Mouse (Mus musculus): ENCODE measurements around the gene 2010003K11Rik. TPM values are rescaled to one million over a fixed set of nuclear protein-coding genes. Genes with fewer than 3 reads are reported as not detected.
A peak's percentile ranks its signal among the peaks of the same experiment; 100 is the strongest.

The 2010003K11Rik gene
- polyA plus RNA-seq, 1 experiment from 2014 or later, result not detected

- ATAC-seq (replicated peaks; ENCODE audit: insufficient number of reproducible peaks, insufficient read depth, low FRiP score, low read depth), result no peak
- Histone ChIP-seq H3K4me1 (replicated peaks) (peaks cover 5% of the 10 kb centered on the region), H3K27me3 (no peaks in the 10 kb centered on the region), H3K4me3 (no peak overlapping the region), H3K27ac (no peak overlapping the region), H3K9ac (no peak overlapping the region), H3K9me3 (replicated peaks) (no peaks in the 10 kb centered on the region), H3K36me3 (no peaks in the 10 kb centered on the region), H3K4me2 (no peak overlapping the region)
- WGBS, result 88% methylated on average over 3 of the region's 3 CpGs
Observed at GRCm38 (mm10) chr19:4496535-4497262, 1.7 kb downstream of the 2010003K11Rik start.

DNA sequence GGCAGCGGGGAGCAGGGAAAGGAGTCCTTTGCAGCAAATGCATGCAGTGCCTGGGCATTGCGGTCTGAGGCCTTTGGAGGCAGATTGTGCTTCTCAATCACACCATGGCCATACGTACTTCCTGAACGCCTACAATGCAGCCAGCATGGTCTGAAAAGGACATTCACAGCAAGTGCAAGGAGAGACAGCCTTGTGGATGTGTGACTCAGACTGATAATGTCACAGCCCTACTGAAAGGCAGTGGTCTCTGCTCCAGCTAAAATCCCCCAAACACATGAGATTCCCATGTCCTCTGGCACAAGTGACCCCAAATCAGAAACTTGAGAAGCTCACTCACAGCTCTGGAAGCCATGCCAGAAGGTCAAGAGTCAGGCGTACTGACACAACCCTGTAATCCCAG is 2.6 kb downstream of the 2010003K11Rik start:
- no peak for ATAC-seq (replicated peaks; ENCODE audit: insufficient number of reproducible peaks, insufficient read depth, low FRiP score, low read depth)
- Histone ChIP-seq H3K4me3 (no peak overlapping the region), H3K4me2 (no peak overlapping the region), H3K27me3 (no peaks in the 10 kb centered on the region), H3K9ac (no peak overlapping the region), H3K4me1 (replicated peaks) (peaks cover 5% of the 10 kb centered on the region), H3K36me3 (no peaks in the 10 kb centered on the region), H3K27ac (no peak overlapping the region), H3K9me3 (replicated peaks) (no peaks in the 10 kb centered on the region)
- WGBS, result 81% methylated on average over 5 of the region's 5 CpGs

DNA sequence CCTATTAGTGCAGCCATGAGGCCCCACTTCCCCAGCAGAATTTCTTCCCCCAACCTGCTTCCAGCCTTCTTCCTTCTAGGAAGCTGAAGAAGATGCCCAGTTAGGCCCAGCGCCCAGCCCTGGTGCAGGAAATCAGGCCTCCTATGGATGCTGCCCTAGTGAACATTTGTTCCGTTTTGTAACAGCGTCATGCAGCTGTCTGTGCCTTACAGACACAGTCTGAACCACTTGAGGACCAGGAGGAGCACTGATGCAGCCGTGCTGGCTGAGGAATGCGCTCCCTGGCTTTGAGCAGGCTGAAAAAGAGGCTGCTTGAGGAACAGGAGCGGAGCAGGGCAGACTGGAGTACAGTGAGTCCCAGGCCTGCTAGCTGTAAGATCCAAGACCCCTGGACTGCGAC is 3.7 kb downstream of the 2010003K11Rik start:
- ATAC-seq (replicated peaks; ENCODE audit: insufficient number of reproducible peaks, insufficient read depth, low FRiP score, low read depth), result no peak
- H3K9me3 ChIP-seq (replicated peaks), result no peaks in the 10 kb centered on the region
- 61% methylated on average over 7 of the region's 7 CpGs for WGBS
- no peak overlapping the region for H3K27ac ChIP-seq
- no peak overlapping the region for H3K9ac ChIP-seq
- H3K36me3 ChIP-seq, result no peaks in the 10 kb centered on the region
- peaks cover 5% of the 10 kb centered on the region for H3K4me1 ChIP-seq (replicated peaks)
- H3K27me3 ChIP-seq, result no peaks in the 10 kb centered on the region
- no peak overlapping the region for H3K4me2 ChIP-seq
- no peak overlapping the region for H3K4me3 ChIP-seq

GRCm38 (mm10) chr19:4492526-4493296 is 5.7 kb downstream of the 2010003K11Rik start:
- Histone ChIP-seq H3K27ac (no peak overlapping the region), H3K9me3 (replicated peaks) (no peaks in the 10 kb centered on the region), H3K4me2 (no peak overlapping the region), H3K27me3 (no peaks in the 10 kb centered on the region), H3K36me3 (no peaks in the 10 kb centered on the region), H3K4me1 (replicated peaks) (peaks cover 12% of the 10 kb centered on the region), H3K9ac (no peak overlapping the region), H3K4me3 (no peak overlapping the region)
- no peak for ATAC-seq (replicated peaks; ENCODE audit: insufficient number of reproducible peaks, insufficient read depth, low FRiP score, low read depth)
- 60% methylated on average over 9 of the region's 9 CpGs for WGBS

GRCm38 (mm10) chr19:4491080-4491695 is 7.2 kb downstream of the 2010003K11Rik start:
- Histone ChIP-seq H3K4me1 (replicated peaks) (peaks cover 12% of the 10 kb centered on the region), H3K4me3 (no peak overlapping the region), H3K36me3 (no peaks in the 10 kb centered on the region), H3K9me3 (replicated peaks) (no peaks in the 10 kb centered on the region), H3K9ac (no peak overlapping the region), H3K27ac (no peak overlapping the region), H3K4me2 (no peak overlapping the region), H3K27me3 (no peaks in the 10 kb centered on the region)
- no peak for ATAC-seq (replicated peaks; ENCODE audit: insufficient number of reproducible peaks, insufficient read depth, low FRiP score, low read depth)
- whole genome bisulfite sequencing, result 62% methylated on average over 10 of the region's 10 CpGs

DNA sequence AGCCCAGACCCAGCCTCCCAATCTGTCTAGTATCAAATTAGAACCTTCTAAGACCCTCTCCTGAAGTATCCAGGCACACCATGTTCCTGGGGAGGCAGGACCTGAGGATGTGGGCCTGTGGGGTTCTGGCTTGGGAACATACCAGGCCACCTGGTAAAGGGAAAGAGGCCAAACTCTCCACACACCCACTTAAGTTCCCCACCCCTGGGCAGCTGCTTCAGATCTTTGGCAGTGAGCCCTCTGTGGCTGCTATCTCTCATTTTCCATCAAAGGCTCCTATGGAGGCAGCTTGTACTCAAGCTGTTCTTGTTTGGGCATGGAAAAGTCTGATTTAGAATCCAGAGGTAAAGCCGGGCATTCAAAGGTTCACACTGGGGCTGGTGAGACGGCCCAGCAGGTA is 10.5 kb downstream of the 2010003K11Rik start:
- Histone ChIP-seq H3K27ac (no peak overlapping the region), H3K9me3 (replicated peaks) (no peaks in the 10 kb centered on the region), H3K4me1 (replicated peaks) (peaks cover 12% of the 10 kb centered on the region), H3K27me3 (no peaks in the 10 kb centered on the region), H3K9ac (peak overlapping the region; percentile 19; the same call in 1 of the 2 replicates), H3K4me2 (no peak overlapping the region), H3K36me3 (no peaks in the 10 kb centered on the region), H3K4me3 (no peak overlapping the region)
- ATAC-seq (replicated peaks; ENCODE audit: insufficient number of reproducible peaks, insufficient read depth, low FRiP score, low read depth), result no peak; the same call in 1 of the 2 replicates
- WGBS, result 40% methylated on average over 2 of the region's 2 CpGs

DNA sequence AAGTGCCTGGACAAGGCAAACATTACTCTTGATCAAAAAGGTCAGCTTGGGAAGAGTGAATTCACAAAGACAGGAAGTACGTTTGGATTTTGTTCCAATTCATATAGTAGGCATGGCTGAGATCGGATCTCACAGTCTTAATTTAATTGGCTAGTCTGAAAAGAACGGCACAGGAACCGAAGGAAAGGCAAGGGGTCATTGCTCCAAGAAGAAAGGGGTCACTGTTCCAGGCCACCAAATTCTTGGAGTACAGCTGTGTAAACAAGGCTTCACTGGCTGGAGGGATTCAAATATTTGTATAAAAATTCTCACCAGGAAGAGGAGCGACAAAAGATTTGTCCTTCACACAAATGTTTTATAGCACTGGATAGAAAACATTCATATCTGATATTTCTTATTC is 13.4 kb downstream of the 2010003K11Rik start:
- H3K36me3 ChIP-seq, result no peaks in the 10 kb centered on the region
- peaks cover 12% of the 10 kb centered on the region for H3K4me1 ChIP-seq (replicated peaks)
- H3K4me3 ChIP-seq, result no peak overlapping the region
- no peak overlapping the region for H3K27ac ChIP-seq
- H3K9ac ChIP-seq, result no peak overlapping the region
- no peak overlapping the region for H3K4me2 ChIP-seq
- no peak for ATAC-seq (replicated peaks; ENCODE audit: insufficient number of reproducible peaks, insufficient read depth, low FRiP score, low read depth)
- H3K9me3 ChIP-seq (replicated peaks), result no peaks in the 10 kb centered on the region
- WGBS, result 48% methylated on average over 5 of the region's 5 CpGs
- no peaks in the 10 kb centered on the region for H3K27me3 ChIP-seq

DNA sequence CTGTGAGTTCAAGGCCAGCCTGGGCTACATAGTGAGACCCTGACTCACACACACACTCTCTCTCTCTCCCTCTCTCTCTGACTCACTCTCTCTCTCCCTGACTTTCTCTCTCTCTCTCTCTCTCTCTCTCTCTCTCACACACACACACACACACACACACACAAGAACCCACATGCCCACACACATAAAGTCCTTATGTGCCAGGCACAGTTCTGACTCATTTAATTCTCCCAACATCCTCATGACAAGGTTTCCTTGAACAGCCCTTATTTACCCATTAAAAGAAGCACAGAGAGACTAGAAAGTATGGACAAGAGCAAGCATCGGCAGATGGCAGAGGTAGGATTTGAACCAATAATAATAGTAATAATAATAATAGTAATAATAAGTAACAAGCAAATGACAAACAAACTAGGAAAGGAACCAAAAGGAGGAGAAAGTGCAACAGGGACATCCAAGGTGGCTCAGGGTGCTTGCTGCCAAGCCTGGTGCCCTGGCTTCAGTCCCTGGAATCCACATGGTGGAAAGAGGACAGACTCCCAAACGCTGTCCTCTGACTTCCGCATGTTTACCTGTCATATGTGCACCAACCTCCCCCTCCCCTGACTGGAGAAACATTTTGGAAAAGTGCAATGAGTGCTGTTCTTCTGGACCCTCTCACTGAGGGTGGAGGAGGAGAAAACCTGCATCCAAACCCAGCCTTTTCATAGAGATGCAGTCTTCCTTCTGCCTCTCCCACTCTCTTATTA is 16.1 kb downstream of the 2010003K11Rik start:
- H3K4me2 ChIP-seq, result no peak overlapping the region
- H3K27ac ChIP-seq, result no peak overlapping the region
- no peak for ATAC-seq (replicated peaks; ENCODE audit: insufficient number of reproducible peaks, insufficient read depth, low FRiP score, low read depth)
- H3K27me3 ChIP-seq, result no peaks in the 10 kb centered on the region; the same call in 1 of the 2 replicates
- no peak overlapping the region for H3K9ac ChIP-seq
- peaks cover 8% of the 10 kb centered on the region for H3K4me1 ChIP-seq (replicated peaks)
- H3K36me3 ChIP-seq, result no peaks in the 10 kb centered on the region
- 80% methylated on average over 3 of the region's 3 CpGs for whole genome bisulfite sequencing
- H3K4me3 ChIP-seq, result no peak overlapping the region
- no peaks in the 10 kb centered on the region for H3K9me3 ChIP-seq (replicated peaks)

DNA sequence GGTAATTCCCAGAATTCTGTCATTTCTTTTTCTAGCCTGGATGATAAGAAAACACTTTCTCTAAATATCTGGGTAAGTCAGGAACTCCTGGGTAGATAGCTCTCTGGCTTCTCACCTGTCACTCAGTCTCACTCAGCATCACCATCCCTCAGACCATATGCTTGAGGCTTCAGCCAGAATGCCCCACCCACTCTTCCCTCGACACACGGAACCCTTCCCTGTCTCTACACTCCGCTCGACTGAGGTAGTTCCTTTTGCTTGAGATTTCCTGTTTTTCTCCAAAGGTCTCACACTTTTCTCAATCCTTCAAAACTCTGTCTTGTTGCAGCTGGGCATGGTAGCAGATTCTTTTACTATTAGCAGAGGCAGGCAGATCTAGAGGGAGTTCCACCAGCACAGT is 17.1 kb downstream of the 2010003K11Rik start:
- Histone ChIP-seq H3K9ac (no peak overlapping the region), H3K27ac (no peak overlapping the region), H3K27me3 (peaks cover 9% of the 10 kb centered on the region), H3K36me3 (no peaks in the 10 kb centered on the region), H3K4me3 (no peak overlapping the region), H3K9me3 (replicated peaks) (no peaks in the 10 kb centered on the region), H3K4me1 (replicated peaks) (peaks cover 17% of the 10 kb centered on the region), H3K4me2 (no peak overlapping the region)
- WGBS, result 29% methylated on average over 4 of the region's 4 CpGs
- ATAC-seq (replicated peaks; ENCODE audit: insufficient number of reproducible peaks, insufficient read depth, low FRiP score, low read depth), result no peak

- H3K9ac ChIP-seq, result no peak overlapping the region
- no peak overlapping the region for H3K27ac ChIP-seq
- 84% methylated on average over 2 of the region's 2 CpGs for WGBS
- H3K27me3 ChIP-seq, result peaks cover 21% of the 10 kb centered on the region
- peaks cover 17% of the 10 kb centered on the region for H3K4me1 ChIP-seq (replicated peaks)
- no peak overlapping the region for H3K4me2 ChIP-seq
- no peaks in the 10 kb centered on the region for H3K36me3 ChIP-seq
- ATAC-seq (replicated peaks; ENCODE audit: insufficient number of reproducible peaks, insufficient read depth, low FRiP score, low read depth), result no peak
- no peak overlapping the region for H3K4me3 ChIP-seq
- no peaks in the 10 kb centered on the region for H3K9me3 ChIP-seq (replicated peaks)
Observed at GRCm38 (mm10) chr19:4480041-4480440, 18.3 kb downstream of the 2010003K11Rik start.

DNA sequence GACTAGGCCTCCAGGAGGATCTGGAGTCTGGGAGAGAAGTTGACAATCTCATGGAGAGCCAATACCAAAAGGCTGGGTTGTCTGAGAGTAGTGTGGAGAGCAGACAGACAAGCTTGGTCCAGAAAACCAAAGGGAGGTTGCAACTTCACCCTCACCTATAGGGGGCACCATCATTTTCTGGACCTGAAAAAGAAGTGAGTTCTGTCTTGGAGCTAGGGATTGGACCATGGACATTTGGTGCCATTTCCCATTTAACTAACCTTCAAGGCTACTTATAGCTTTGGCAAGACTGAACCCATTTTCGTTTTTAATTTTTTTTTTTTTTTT is 20.2 kb downstream of the 2010003K11Rik start:
- H3K36me3 ChIP-seq, result no peaks in the 10 kb centered on the region
- peak overlapping the region; percentile 94 for H3K4me2 ChIP-seq
- H3K9ac ChIP-seq, result no peak overlapping the region
- no peak overlapping the region for H3K27ac ChIP-seq
- H3K27me3 ChIP-seq, result peaks cover 31% of the 10 kb centered on the region
- H3K4me3 ChIP-seq, result peak overlapping the region; percentile 15; the same call in 1 of the 2 replicates
- H3K9me3 ChIP-seq (replicated peaks), result no peaks in the 10 kb centered on the region
- H3K4me1 ChIP-seq (replicated peaks), result peaks cover 17% of the 10 kb centered on the region
- ATAC-seq (replicated peaks; ENCODE audit: insufficient number of reproducible peaks, insufficient read depth, low FRiP score, low read depth), result no peak
- WGBS, result 47% methylated on average over 1 of the region's 1 CpGs
